Comparison of ENCODE assay signal across 12 mouse cellular contexts in the genomic region with DNA sequence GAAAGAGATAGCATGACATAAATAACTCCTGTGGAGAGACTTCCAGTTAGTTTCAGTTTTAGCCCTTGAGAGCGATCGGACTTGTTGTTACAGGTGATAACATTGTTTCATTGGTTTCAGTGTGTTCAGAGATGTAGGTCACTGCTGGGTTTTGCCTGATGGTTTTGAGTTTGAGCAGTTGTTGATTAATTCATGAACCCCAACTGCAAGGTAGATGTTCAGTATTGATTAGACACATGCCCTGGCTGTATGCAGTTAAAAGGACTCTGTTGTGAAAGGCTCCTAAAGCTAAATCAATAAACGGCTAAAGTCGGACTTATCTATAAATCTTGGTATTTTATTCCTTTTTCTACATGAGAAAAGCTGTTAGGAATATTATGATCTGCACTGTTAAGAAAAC.
"Had no signal": no experiment of that assay in that cellular context is flagged by ENCODE, and none has a peak within 500 bp of the region (broad histone marks: within the 10 kb centered on the region; RNA-seq: fewer than 3 reads in every experiment).

No protein-coding gene starts in this region.

- H3K27me3 ChIP-seq: kidney, embryonic 15.5 days had no signal

- H3K4me3 ChIP-seq: kidney, embryonic 15.5 days; left cerebral cortex, adult 2 months had no signal

- DNase-seq: kidney, postnatal 10 days; kidney, postnatal 36 days; layer of hippocampus, postnatal 36 days; lung, adult 2 months; lung, postnatal 4 days; midbrain, embryonic 14.5 days; thymus, adult 18-20 months; thymus, postnatal 36 days had no signal

- H3K9me3 ChIP-seq: kidney, embryonic 15.5 days had no signal

- H3K27ac ChIP-seq: kidney, embryonic 15.5 days; left cerebral cortex, adult 2 months; liver, embryonic 14.5 days had no signal

- H3K9ac ChIP-seq: kidney, embryonic 15.5 days; liver, embryonic 14.5 days had no signal

- H3K4me2 ChIP-seq: kidney, embryonic 15.5 days; midbrain, embryonic 11.5 days had no signal
